Mouse (Mus musculus): Measurements from ENCODE around the gene Tnip1. TPM values are rescaled to one million over a fixed set of nuclear protein-coding genes. Genes with fewer than 3 reads are reported as not detected.

Gene Tnip1
- total and polyA plus RNA-seq, 3 experiments, result 9.6 to 31.9 (median 17.3) TPM

- ATAC-seq (ENCODE audit: extremely low read depth, insufficient number of reproducible peaks, low FRiP score, poor library complexity, severe bottlenecking) (no peak), DNase-seq (ENCODE audit: low spot score) (no peak)
- Histone ChIP-seq H3K27me3 (ENCODE audit: insufficient read depth, low read length) (no peaks in the 10 kb centered on the region), H3K9me3 (replicated peaks) (no peaks in the 10 kb centered on the region), H3K36me3 (replicated peaks) (peaks cover 95% of the 10 kb centered on the region), H3K4me1 (ENCODE audit: insufficient read depth, low read depth, low read length) (peaks cover 16% of the 10 kb centered on the region), H3K4me3 (ENCODE audit: low read depth, low read length) (no peak overlapping the region)
- no peak for TF ChIP-seq POLR2AphosphoS5 (IDR thresholded peaks at IDR 0.05; ENCODE audit: insufficient replicate concordance, low read depth, low read length)
- no peak for TF ChIP-seq TAL1 (conservative IDR thresholded peaks at IDR 0.05; ENCODE audit: low read depth, low read length)
- no peak for TF ChIP-seq GATA1 (IDR thresholded peaks at IDR 0.05; ENCODE audit: borderline replicate concordance, low read length)
- no peak for TF ChIP-seq CTCF (IDR thresholded peaks at IDR 0.05; ENCODE audit: low read depth, low read length)
- TF ChIP-seq GATA2 (IDR thresholded peaks at IDR 0.05; ENCODE audit: borderline replicate concordance, low read depth, low read length), result no peak
Measured at GRCm38 (mm10) chr11:54934198-54934597, 28.5 kb downstream of the Tnip1 start.

- Histone ChIP-seq H3K4me1 (ENCODE audit: insufficient read depth, low read depth, low read length) (peaks cover 16% of the 10 kb centered on the region), H3K36me3 (replicated peaks) (peaks cover 96% of the 10 kb centered on the region), H3K4me3 (ENCODE audit: low read depth, low read length) (no peak overlapping the region), H3K9me3 (replicated peaks) (no peaks in the 10 kb centered on the region), H3K27me3 (ENCODE audit: insufficient read depth, low read length) (no peaks in the 10 kb centered on the region)
- no peak for DNase-seq (ENCODE audit: low spot score)
- no peak for ATAC-seq (ENCODE audit: extremely low read depth, insufficient number of reproducible peaks, low FRiP score, poor library complexity, severe bottlenecking)
- no peak for TF ChIP-seq GATA2 (IDR thresholded peaks at IDR 0.05; ENCODE audit: borderline replicate concordance, low read depth, low read length)
- TF ChIP-seq POLR2AphosphoS5 (IDR thresholded peaks at IDR 0.05; ENCODE audit: insufficient replicate concordance, low read depth, low read length), result no peak
- no peak for TF ChIP-seq GATA1 (IDR thresholded peaks at IDR 0.05; ENCODE audit: borderline replicate concordance, low read length)
- TF ChIP-seq TAL1 (conservative IDR thresholded peaks at IDR 0.05; ENCODE audit: low read depth, low read length), result no peak
- TF ChIP-seq CTCF (IDR thresholded peaks at IDR 0.05; ENCODE audit: low read depth, low read length), result no peak
Measured at GRCm38 (mm10) chr11:54932540-54932939, 30.2 kb downstream of the Tnip1 start.

DNA sequence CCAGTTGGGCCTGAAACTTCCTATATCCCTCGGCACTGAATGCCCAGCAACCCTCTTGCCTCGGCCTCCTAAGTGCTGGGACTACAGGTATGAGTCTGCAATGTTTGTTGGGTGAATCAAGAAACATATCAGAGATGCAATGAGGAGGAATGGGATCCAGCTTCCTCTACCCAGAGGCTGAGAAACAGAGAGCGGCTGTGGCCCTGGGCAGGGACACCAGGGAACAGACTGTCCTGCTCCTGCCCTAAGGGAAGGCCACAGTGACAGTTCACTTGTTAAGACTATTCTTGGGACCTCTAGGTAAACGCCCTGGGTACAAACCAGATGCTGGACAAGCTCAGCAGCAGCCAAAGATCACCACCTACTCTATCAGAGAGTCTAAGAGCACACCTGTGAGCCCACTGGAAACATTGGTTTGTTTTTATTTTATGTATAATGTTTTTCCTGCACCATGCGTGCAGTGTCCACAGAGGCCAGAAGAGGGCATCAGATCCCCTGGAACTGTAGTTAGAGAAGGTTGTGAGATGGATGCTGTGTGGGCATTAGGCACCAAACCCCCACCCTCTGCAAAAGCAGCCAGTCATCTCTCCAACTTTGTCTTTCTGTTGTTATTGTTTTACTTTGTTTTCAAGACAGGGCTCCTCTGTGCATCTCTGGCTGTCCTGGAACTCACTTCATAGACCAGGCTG is 31.2 kb downstream of the Tnip1 start:
- TF ChIP-seq CTCF (IDR thresholded peaks at IDR 0.05; ENCODE audit: low read depth, low read length) (peak; percentile 39; the same call in 1 of the 2 replicates), TAL1 (conservative IDR thresholded peaks at IDR 0.05; ENCODE audit: low read depth, low read length) (no peak)
- Histone ChIP-seq H3K4me3 (ENCODE audit: low read depth, low read length) (no peak overlapping the region), H3K27me3 (ENCODE audit: insufficient read depth, low read length) (no peaks in the 10 kb centered on the region), H3K36me3 (replicated peaks) (peaks cover 97% of the 10 kb centered on the region), H3K4me1 (ENCODE audit: insufficient read depth, low read depth, low read length) (peaks cover 11% of the 10 kb centered on the region), H3K9me3 (replicated peaks) (no peaks in the 10 kb centered on the region)
- DNase-seq (ENCODE audit: low spot score) (no peak), ATAC-seq (ENCODE audit: extremely low read depth, insufficient number of reproducible peaks, low FRiP score, poor library complexity, severe bottlenecking) (no peak)

DNA sequence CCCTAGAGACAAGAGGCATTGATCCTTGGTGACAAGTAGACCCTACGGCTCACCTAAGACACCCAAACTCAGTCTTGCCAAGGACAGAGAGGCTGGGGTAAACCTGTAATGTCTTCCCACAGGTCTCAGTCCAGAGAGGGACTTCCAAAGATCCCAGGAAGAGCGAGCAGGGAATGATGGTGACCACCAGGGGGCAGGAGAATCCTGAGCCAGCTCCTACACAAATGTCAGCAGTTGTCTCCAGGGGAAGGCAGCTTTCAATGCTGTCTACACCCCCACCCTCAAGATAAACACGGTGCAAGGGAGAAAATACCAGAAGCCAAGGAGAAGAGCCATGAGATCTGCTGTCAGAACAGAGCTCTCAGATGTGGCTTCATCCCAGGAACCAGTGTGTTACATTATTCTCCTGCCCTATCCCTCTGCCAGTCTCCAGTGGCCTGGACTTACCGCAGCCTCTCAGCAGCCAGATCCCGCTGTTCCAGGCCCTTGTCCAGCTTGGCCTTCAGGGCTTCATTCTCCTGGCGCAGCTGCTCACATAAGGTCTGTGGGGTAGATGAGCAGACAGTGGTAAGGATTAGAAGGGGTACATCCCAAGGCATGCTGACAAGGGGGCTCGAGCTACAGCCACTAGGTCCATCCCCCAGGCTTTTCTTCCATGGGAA is 32.3 kb downstream of the Tnip1 start:
- H3K9me3 ChIP-seq (replicated peaks), result no peaks in the 10 kb centered on the region
- H3K4me3 ChIP-seq (ENCODE audit: low read depth, low read length), result no peak overlapping the region
- no peak for TF ChIP-seq GATA2 (IDR thresholded peaks at IDR 0.05; ENCODE audit: borderline replicate concordance, low read depth, low read length)
- TF ChIP-seq GATA1 (IDR thresholded peaks at IDR 0.05; ENCODE audit: borderline replicate concordance, low read length), result no peak
- no peak for TF ChIP-seq POLR2AphosphoS5 (IDR thresholded peaks at IDR 0.05; ENCODE audit: insufficient replicate concordance, low read depth, low read length)
- no peak for TF ChIP-seq TAL1 (conservative IDR thresholded peaks at IDR 0.05; ENCODE audit: low read depth, low read length)
- no peak; the same call in 1 of the 2 replicates for TF ChIP-seq CTCF (IDR thresholded peaks at IDR 0.05; ENCODE audit: low read depth, low read length)
- no peak for DNase-seq (ENCODE audit: low spot score)
- ATAC-seq (ENCODE audit: extremely low read depth, insufficient number of reproducible peaks, low FRiP score, poor library complexity, severe bottlenecking), result no peak
- no peaks in the 10 kb centered on the region for H3K27me3 ChIP-seq (ENCODE audit: insufficient read depth, low read length)
- H3K4me1 ChIP-seq (ENCODE audit: insufficient read depth, low read depth, low read length), result 0 out of 2 replicates have a peak, but pooled peaks cover 2% of the 10 kb centered on the region
- peaks cover 95% of the 10 kb centered on the region for H3K36me3 ChIP-seq (replicated peaks)

- Histone ChIP-seq H3K4me1 (ENCODE audit: insufficient read depth, low read depth, low read length) (no peaks in the 10 kb centered on the region), H3K36me3 (replicated peaks) (peaks cover 89% of the 10 kb centered on the region), H3K27me3 (ENCODE audit: insufficient read depth, low read length) (no peaks in the 10 kb centered on the region), H3K4me3 (ENCODE audit: low read depth, low read length) (no peak overlapping the region), H3K9me3 (replicated peaks) (no peaks in the 10 kb centered on the region)
- no peak for ATAC-seq (ENCODE audit: extremely low read depth, insufficient number of reproducible peaks, low FRiP score, poor library complexity, severe bottlenecking)
- TF ChIP-seq GATA2 (IDR thresholded peaks at IDR 0.05; ENCODE audit: borderline replicate concordance, low read depth, low read length), result no peak
- TF ChIP-seq POLR2AphosphoS5 (IDR thresholded peaks at IDR 0.05; ENCODE audit: insufficient replicate concordance, low read depth, low read length), result no peak
- TF ChIP-seq GATA1 (IDR thresholded peaks at IDR 0.05; ENCODE audit: borderline replicate concordance, low read length), result no peak
- no peak for TF ChIP-seq TAL1 (conservative IDR thresholded peaks at IDR 0.05; ENCODE audit: low read depth, low read length)
- TF ChIP-seq CTCF (IDR thresholded peaks at IDR 0.05; ENCODE audit: low read depth, low read length), result no peak
- DNase-seq (ENCODE audit: low spot score), result no peak
Measured at GRCm38 (mm10) chr11:54929744-54930143, 33.0 kb downstream of the Tnip1 start.

DNA sequence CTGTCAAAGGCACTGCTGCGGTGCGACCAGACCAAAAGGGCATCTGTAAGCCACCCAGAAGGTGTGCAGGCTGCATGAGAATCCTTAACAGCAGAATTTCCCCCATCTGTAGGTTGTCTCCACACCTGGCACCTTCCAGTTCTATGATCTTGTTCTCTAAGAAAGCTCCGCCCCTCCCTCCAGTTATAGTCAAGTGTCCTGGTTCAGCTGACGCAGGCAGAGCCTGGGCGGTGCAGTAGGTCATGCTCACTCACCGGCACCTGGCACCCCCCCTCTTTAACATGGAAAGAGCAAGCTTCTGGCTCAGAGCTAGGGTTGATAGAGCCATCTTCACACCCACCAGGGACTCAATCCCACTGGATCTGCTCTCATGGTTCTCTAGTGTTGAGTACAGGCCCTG is 33.4 kb downstream of the Tnip1 start:
- DNase-seq (ENCODE audit: low spot score), result no peak
- Histone ChIP-seq H3K9me3 (replicated peaks) (no peaks in the 10 kb centered on the region), H3K4me3 (ENCODE audit: low read depth, low read length) (no peak overlapping the region), H3K27me3 (ENCODE audit: insufficient read depth, low read length) (no peaks in the 10 kb centered on the region), H3K4me1 (ENCODE audit: insufficient read depth, low read depth, low read length) (no peaks in the 10 kb centered on the region), H3K36me3 (replicated peaks) (peaks cover 88% of the 10 kb centered on the region)
- no peak for ATAC-seq (ENCODE audit: extremely low read depth, insufficient number of reproducible peaks, low FRiP score, poor library complexity, severe bottlenecking)
- no peak for TF ChIP-seq TAL1 (conservative IDR thresholded peaks at IDR 0.05; ENCODE audit: low read depth, low read length)

Data from G1E (cell line).